27 mouse cellular contexts compared by ENCODE assay signal in the genomic region with DNA sequence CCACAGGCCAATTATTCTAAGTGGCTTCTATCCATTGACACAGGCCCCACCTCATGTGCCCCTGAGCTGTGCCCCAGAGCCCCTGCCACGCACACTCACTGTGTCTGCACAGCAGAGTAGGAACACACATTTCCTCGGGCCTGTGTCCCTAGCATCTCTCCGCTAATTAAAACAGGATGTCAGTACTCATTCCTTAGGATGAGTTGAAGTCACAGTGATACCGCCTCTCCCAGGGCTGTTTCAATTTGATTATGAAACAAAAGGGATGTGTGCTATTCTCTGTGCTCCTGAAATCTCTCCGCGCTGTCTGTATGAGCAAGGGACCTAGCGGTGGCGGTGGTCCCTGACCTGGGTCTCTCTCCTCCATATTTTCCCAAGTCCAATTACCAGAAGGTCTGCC.
DNase-seq lines count a peak whose midpoint lies in the region; ATAC-seq lines count a peak whose summit lies in the region.
"Had no signal": no experiment of that assay in that cellular context is flagged by ENCODE, and none has a peak within 500 bp of the region (broad histone marks: within the 10 kb centered on the region; RNA-seq: fewer than 3 reads in every experiment).

No protein-coding gene starts in this region.

- no peak overlapping the region for H3K27ac ChIP-seq in forebrain, embryonic 16.5 days (ENCODE audit: low read length)
- H3K27ac ChIP-seq in forebrain, embryonic 11.5 days (ENCODE audit: low read depth, low read length), result no peak overlapping the region
- no peak overlapping the region for H3K27ac ChIP-seq in embryonic facial prominence, embryonic 11.5 days (replicated peaks; ENCODE audit: low read depth, low read length)
- no peak overlapping the region for H3K27ac ChIP-seq in heart, embryonic 10.5 days
- H3K27ac ChIP-seq: embryonic facial prominence, embryonic 13.5 days; forebrain, embryonic 10.5 days; gastrocnemius, adult 2 months; heart, embryonic 13.5 days; hindbrain, embryonic 12.5 days; hindbrain, embryonic 15.5 days had no signal

- no peaks in the 10 kb centered on the region for H3K36me3 ChIP-seq in forebrain, embryonic 16.5 days (ENCODE audit: control insufficient read depth, insufficient read depth)
- H3K36me3 ChIP-seq in forebrain, embryonic 11.5 days (ENCODE audit: control insufficient read depth, insufficient read depth, low read length), result no peaks in the 10 kb centered on the region
- no peaks in the 10 kb centered on the region for H3K36me3 ChIP-seq in embryonic facial prominence, embryonic 11.5 days (replicated peaks; ENCODE audit: control insufficient read depth, insufficient read depth, low read depth, low read length)
- H3K36me3 ChIP-seq in heart, embryonic 10.5 days, result no peaks in the 10 kb centered on the region
- H3K36me3 ChIP-seq: embryonic facial prominence, embryonic 13.5 days; forebrain, embryonic 10.5 days; heart, embryonic 13.5 days; hindbrain, embryonic 12.5 days; hindbrain, embryonic 15.5 days had no signal

- H3K4me3 ChIP-seq in forebrain, embryonic 16.5 days (replicated peaks; ENCODE audit: low read length), result no peak overlapping the region
- no peak overlapping the region for H3K4me3 ChIP-seq in forebrain, embryonic 11.5 days (ENCODE audit: low read depth, low read length)
- H3K4me3 ChIP-seq in embryonic facial prominence, embryonic 11.5 days (ENCODE audit: low read depth, low read length), result no peak overlapping the region
- H3K4me3 ChIP-seq in heart, embryonic 10.5 days, result no peak overlapping the region
- H3K4me3 ChIP-seq: embryonic facial prominence, embryonic 13.5 days; forebrain, embryonic 10.5 days; gastrocnemius, adult 2 months; heart, embryonic 13.5 days; hindbrain, embryonic 12.5 days; hindbrain, embryonic 15.5 days had no signal

- H3K27me3 ChIP-seq in forebrain, embryonic 16.5 days (replicated peaks; ENCODE audit: control insufficient read depth, insufficient read depth, low read length), result no peaks in the 10 kb centered on the region
- no peaks in the 10 kb centered on the region for H3K27me3 ChIP-seq in forebrain, embryonic 11.5 days (ENCODE audit: control insufficient read depth, insufficient read depth, low read length)
- H3K27me3 ChIP-seq in embryonic facial prominence, embryonic 11.5 days (ENCODE audit: control insufficient read depth, insufficient read depth, low read length), result no peaks in the 10 kb centered on the region
- H3K27me3 ChIP-seq in heart, embryonic 10.5 days (ENCODE audit: insufficient read depth, poor library complexity, severe bottlenecking), result no peaks in the 10 kb centered on the region
- H3K27me3 ChIP-seq: embryonic facial prominence, embryonic 13.5 days; heart, embryonic 13.5 days; hindbrain, embryonic 12.5 days; hindbrain, embryonic 15.5 days had no signal

- no peak for DNase-seq in forebrain, embryonic 11.5 days (ENCODE audit: low spot score)
- peak; percentile 12 for DNase-seq in NIH3T3 (ENCODE audit: low read depth)
- DNase-seq in embryonic facial prominence, embryonic 11.5 days (ENCODE audit: low spot score), result peak; percentile 20
- peak; percentile 63 for DNase-seq in retina, postnatal 1 day
- no peak for DNase-seq in heart, embryonic 10.5 days (ENCODE audit: low spot score)
- DNase-seq in adrenal gland, adult 8-10 months, result no peak
- DNase-seq: adrenal gland, postnatal 10 days; adrenal gland, postnatal 36 days; cerebellum, adult 18-20 months; cerebellum, adult 9-10 months; cerebellum, postnatal 14 days; embryo, embryonic 11 days; gastrocnemius, adult 2 months; gastrocnemius, postnatal 14 days; heart, adult 18-20 months; heart, postnatal 14 days; kidney, adult 8-10 months had no signal

- WGBS in forebrain, embryonic 16.5 days, result 84% methylated on average over 8 of the region's 8 CpGs
- WGBS in forebrain, embryonic 11.5 days, result 81% methylated on average over 8 of the region's 8 CpGs
- 54% methylated on average over 8 of the region's 8 CpGs for WGBS in embryonic facial prominence, embryonic 11.5 days
- WGBS in heart, embryonic 10.5 days, result 85% methylated on average over 8 of the region's 8 CpGs

- no peaks in the 10 kb centered on the region for H3K9me3 ChIP-seq in forebrain, embryonic 16.5 days (ENCODE audit: control insufficient read depth, low read length)
- H3K9me3 ChIP-seq in forebrain, embryonic 11.5 days (ENCODE audit: control insufficient read depth, low read length), result no peaks in the 10 kb centered on the region
- no peaks in the 10 kb centered on the region for H3K9me3 ChIP-seq in embryonic facial prominence, embryonic 11.5 days (replicated peaks; ENCODE audit: control insufficient read depth, low read length)
- H3K9me3 ChIP-seq in heart, embryonic 10.5 days, result no peaks in the 10 kb centered on the region
- H3K9me3 ChIP-seq: embryonic facial prominence, embryonic 13.5 days; forebrain, embryonic 10.5 days; heart, embryonic 13.5 days; hindbrain, embryonic 12.5 days; hindbrain, embryonic 15.5 days had no signal

- ATAC-seq in forebrain, embryonic 16.5 days, result 0 out of 2 replicates have a peak, but pooled peaks have one; percentile 36
- ATAC-seq in forebrain, embryonic 11.5 days (replicated peaks; ENCODE audit: low FRiP score), result no peak
- no peak for ATAC-seq in embryonic facial prominence, embryonic 11.5 days (replicated peaks; ENCODE audit: insufficient number of reproducible peaks, low FRiP score, low TSS enrichment, low read depth)
- ATAC-seq: activated CD4-positive, CD25-positive, alpha-beta regulatory T cell, adult 4 months; CD4-positive, CD25-positive, alpha-beta regulatory T cell, adult 4 months; forebrain, embryonic 14.5 days; intestine, postnatal 0 days had no signal

- H3K4me1 ChIP-seq in forebrain, embryonic 16.5 days (replicated peaks; ENCODE audit: control insufficient read depth, insufficient read depth, low read length), result no peaks in the 10 kb centered on the region
- no peaks in the 10 kb centered on the region for H3K4me1 ChIP-seq in forebrain, embryonic 11.5 days (replicated peaks; ENCODE audit: control insufficient read depth, insufficient read depth, low read length)
- no peaks in the 10 kb centered on the region for H3K4me1 ChIP-seq in embryonic facial prominence, embryonic 11.5 days (ENCODE audit: control insufficient read depth, insufficient read depth, low read length)
- H3K4me1 ChIP-seq in heart, embryonic 10.5 days, result peaks cover 62% of the 10 kb centered on the region

- H3K9ac ChIP-seq in forebrain, embryonic 16.5 days (replicated peaks; ENCODE audit: low read depth, low read length), result no peak overlapping the region
- H3K9ac ChIP-seq in forebrain, embryonic 11.5 days (ENCODE audit: low read length), result no peak overlapping the region
- H3K9ac ChIP-seq in embryonic facial prominence, embryonic 11.5 days (replicated peaks; ENCODE audit: low read length), result no peak overlapping the region
- H3K9ac ChIP-seq: embryonic facial prominence, embryonic 13.5 days; heart, embryonic 13.5 days; hindbrain, embryonic 12.5 days; hindbrain, embryonic 15.5 days had no signal

- no peak overlapping the region for H3K4me2 ChIP-seq in forebrain, embryonic 16.5 days (ENCODE audit: low read length)
- no peak overlapping the region for H3K4me2 ChIP-seq in forebrain, embryonic 11.5 days (ENCODE audit: low read depth, low read length, severe bottlenecking)
- H3K4me2 ChIP-seq in embryonic facial prominence, embryonic 11.5 days (ENCODE audit: low read depth, low read length), result no peak overlapping the region
- H3K4me2 ChIP-seq: embryonic facial prominence, embryonic 13.5 days; heart, embryonic 13.5 days; hindbrain, embryonic 12.5 days; hindbrain, embryonic 15.5 days had no signal

Comparison
In these comparisons a context has a peak if more than half of its experiments do, and no peak if none do; other contexts are left out.
1. DNase-seq: peak in NIH3T3 (single experiment), embryonic facial prominence, embryonic 11.5 days (single experiment) and retina, postnatal 1 day (single experiment); none in forebrain, embryonic 11.5 days (single experiment), heart, embryonic 10.5 days (single experiment) and adrenal gland, adult 8-10 months (single experiment).